Mouse (Mus musculus): ENCODE measurements around the gene Fbxw7.

- no peak for TF ChIP-seq HCFC1 (IDR thresholded peaks at IDR 0.05; ENCODE audit: borderline replicate concordance, insufficient read depth, low read length)
- no peak for TF ChIP-seq CHD2 (IDR thresholded peaks at IDR 0.05; ENCODE audit: low read depth, low read length)
- TF ChIP-seq ZNF384 (IDR thresholded peaks at IDR 0.05; ENCODE audit: low read depth, low read length), result no peak
Measured at GRCm38 (mm10) chr3:84949387-84949786, 134.3 kb downstream of the Fbxw7 start.
